Mouse (Mus musculus): ENCODE measurements around the gene Iqce. TPM values are rescaled to one million over a fixed set of nuclear protein-coding genes. Genes with fewer than 3 reads are reported as not detected.
A peak's percentile ranks its signal among the peaks of the same experiment; 100 is the strongest.

Iqce gene
- polyA plus RNA-seq, 1 experiment: 23.1 TPM

- Histone ChIP-seq H3K4me1 (ENCODE audit: control insufficient read depth, insufficient read depth, low read length) (peaks cover 14% of the 10 kb centered on the region), H3K36me3 (ENCODE audit: control insufficient read depth, insufficient read depth, low read length) (no peaks in the 10 kb centered on the region), H3K27me3 (replicated peaks; ENCODE audit: control insufficient read depth, insufficient read depth, low read length) (no peaks in the 10 kb centered on the region), H3K4me3 (ENCODE audit: insufficient read depth, low read depth, low read length) (peak within 1 kb of the TSS; percentile 82), H3K27ac (ENCODE audit: insufficient read depth, low read depth, low read length) (peak within 1 kb of the TSS; percentile 100)
- WGBS: under 1% methylated on average over 68 of the region's 69 CpGs
- TF ChIP-seq CTCF (conservative IDR thresholded peaks at IDR 0.05; ENCODE audit: insufficient read depth, insufficient read length, low read depth, low read length) (no peak), POLR2A (IDR thresholded peaks at IDR 0.05; ENCODE audit: low read depth, low read length) (peak; percentile 90)
- peak; percentile 100 for DNase-seq
These were observed 2.4 kb upstream of the Iqce start, which contains the start of gene Brat1 for GRCm38 (mm10) chr5:140704378-140705251. Brat1 (plus strand) TSS chr5:140705011.

GRCm38 (mm10) chr5:140703480-140704377 lies 1.6 kb upstream of the Iqce start:
- DNase-seq: peak; percentile 7

GRCm38 (mm10) chr5:140702618-140703175 lies 519 bp upstream of the Iqce start:
- 80% methylated on average over 19 of the region's 19 CpGs for WGBS
- H3K27ac ChIP-seq (ENCODE audit: insufficient read depth, low read depth, low read length): 0 out of 2 replicates have a peak overlapping the region, but pooled peaks have one; percentile 18

More at GRCm38 (mm10) chr5:140703480-140704377, 1.6 kb upstream of the Iqce start:
- TF ChIP-seq CTCF (conservative IDR thresholded peaks at IDR 0.05; ENCODE audit: insufficient read depth, insufficient read length, low read depth, low read length) (no peak), POLR2A (IDR thresholded peaks at IDR 0.05; ENCODE audit: low read depth, low read length) (no peak)
- peak overlapping the region; percentile 100 for H3K27ac ChIP-seq (ENCODE audit: insufficient read depth, low read depth, low read length)
- no peaks in the 10 kb centered on the region for H3K36me3 ChIP-seq (ENCODE audit: control insufficient read depth, insufficient read depth, low read length)
- peaks cover 16% of the 10 kb centered on the region for H3K4me1 ChIP-seq (ENCODE audit: control insufficient read depth, insufficient read depth, low read length)
- no peak overlapping the region for H3K4me3 ChIP-seq (ENCODE audit: insufficient read depth, low read depth, low read length)
- WGBS: 35% methylated on average over 17 of the region's 17 CpGs
- no peaks in the 10 kb centered on the region for H3K27me3 ChIP-seq (replicated peaks; ENCODE audit: control insufficient read depth, insufficient read depth, low read length)

GRCm38 (mm10) chr5:140701661-140702060 lies 517 bp downstream of the Iqce start:
- peak overlapping the region; percentile 43; the same call in 1 of the 2 replicates for H3K27ac ChIP-seq (ENCODE audit: insufficient read depth, low read depth, low read length)
- H3K36me3 ChIP-seq (ENCODE audit: control insufficient read depth, insufficient read depth, low read length): no peaks in the 10 kb centered on the region
- whole genome bisulfite sequencing: under 1% methylated on average over 25 of the region's 25 CpGs
- H3K27me3 ChIP-seq (replicated peaks; ENCODE audit: control insufficient read depth, insufficient read depth, low read length): no peaks in the 10 kb centered on the region
- peaks cover 16% of the 10 kb centered on the region for H3K4me1 ChIP-seq (ENCODE audit: control insufficient read depth, insufficient read depth, low read length)
- TF ChIP-seq CTCF (conservative IDR thresholded peaks at IDR 0.05; ENCODE audit: insufficient read depth, insufficient read length, low read depth, low read length) (no peak), POLR2A (IDR thresholded peaks at IDR 0.05; ENCODE audit: low read depth, low read length) (no peak)
- no peak for DNase-seq
- peak overlapping the region; percentile 95 for H3K4me3 ChIP-seq (ENCODE audit: insufficient read depth, low read depth, low read length)

More at GRCm38 (mm10) chr5:140702618-140703175, 519 bp upstream of the Iqce start:
- Histone ChIP-seq H3K27me3 (replicated peaks; ENCODE audit: control insufficient read depth, insufficient read depth, low read length) (no peaks in the 10 kb centered on the region), H3K36me3 (ENCODE audit: control insufficient read depth, insufficient read depth, low read length) (no peaks in the 10 kb centered on the region), H3K4me1 (ENCODE audit: control insufficient read depth, insufficient read depth, low read length) (peaks cover 16% of the 10 kb centered on the region), H3K4me3 (ENCODE audit: insufficient read depth, low read depth, low read length) (peak overlapping the region; percentile 95; the same call in 1 of the 2 replicates)
- TF ChIP-seq CTCF (conservative IDR thresholded peaks at IDR 0.05; ENCODE audit: insufficient read depth, insufficient read length, low read depth, low read length) (no peak), POLR2A (IDR thresholded peaks at IDR 0.05; ENCODE audit: low read depth, low read length) (no peak)
- DNase-seq: peak; percentile 2

GRCm38 (mm10) chr5:140699776-140700175 lies 2.4 kb downstream of the Iqce start:
- peak; percentile 81 for DNase-seq
- TF ChIP-seq POLR2A (IDR thresholded peaks at IDR 0.05; ENCODE audit: low read depth, low read length): no peak
- no peak for TF ChIP-seq CTCF (conservative IDR thresholded peaks at IDR 0.05; ENCODE audit: insufficient read depth, insufficient read length, low read depth, low read length)
- Histone ChIP-seq H3K27ac (ENCODE audit: insufficient read depth, low read depth, low read length) (no peak overlapping the region), H3K4me3 (ENCODE audit: insufficient read depth, low read depth, low read length) (no peak overlapping the region), H3K36me3 (ENCODE audit: control insufficient read depth, insufficient read depth, low read length) (no peaks in the 10 kb centered on the region), H3K27me3 (replicated peaks; ENCODE audit: control insufficient read depth, insufficient read depth, low read length) (no peaks in the 10 kb centered on the region), H3K4me1 (ENCODE audit: control insufficient read depth, insufficient read depth, low read length) (peaks cover 12% of the 10 kb centered on the region; the same call in 1 of the 2 replicates)
- 41% methylated on average over 9 of the region's 9 CpGs for WGBS

- no peak overlapping the region for H3K27ac ChIP-seq (ENCODE audit: insufficient read depth, low read depth, low read length)
- TF ChIP-seq POLR2A (IDR thresholded peaks at IDR 0.05; ENCODE audit: low read depth, low read length) (no peak), CTCF (conservative IDR thresholded peaks at IDR 0.05; ENCODE audit: insufficient read depth, insufficient read length, low read depth, low read length) (no peak)
- no peak for DNase-seq
- no peak overlapping the region for H3K4me3 ChIP-seq (ENCODE audit: insufficient read depth, low read depth, low read length)
- H3K4me1 ChIP-seq (ENCODE audit: control insufficient read depth, insufficient read depth, low read length): peaks cover 7% of the 10 kb centered on the region; the same call in 1 of the 2 replicates
- no peaks in the 10 kb centered on the region; the same call in 1 of the 2 replicates for H3K36me3 ChIP-seq (ENCODE audit: control insufficient read depth, insufficient read depth, low read length)
- WGBS: 92% methylated on average over 7 of the region's 7 CpGs
- no peaks in the 10 kb centered on the region for H3K27me3 ChIP-seq (replicated peaks; ENCODE audit: control insufficient read depth, insufficient read depth, low read length)
These were observed 6.2 kb downstream of the Iqce start for GRCm38 (mm10) chr5:140695987-140696386.
